Mouse (Mus musculus): ENCODE measurements at regions not wholly inside any gene's neighbourhood (a gene's known extent, or its start where the extent isn't known, plus 50 kb on each side); places are given as distances from the start of the nearest gene placed in this dataset.

DNA sequence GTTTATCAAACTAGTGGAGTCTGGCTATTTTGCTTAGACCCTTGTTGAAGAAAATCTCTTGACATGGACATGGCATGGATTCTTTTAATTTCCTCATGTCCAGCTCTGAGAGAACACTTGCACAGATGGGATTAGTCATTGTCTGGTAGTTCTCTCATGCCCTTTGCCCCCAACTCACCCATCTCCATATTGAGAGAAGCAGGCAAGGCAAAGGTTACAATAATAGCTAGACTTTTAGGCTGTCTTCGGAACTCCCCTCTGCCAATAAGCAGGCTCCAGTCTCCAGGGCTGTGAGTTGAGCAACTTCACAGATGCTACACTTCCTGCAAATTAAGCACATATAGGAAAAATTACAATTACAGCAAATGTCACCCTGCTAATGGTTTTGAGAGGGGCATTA is 558.0 kb upstream of the Alcam start:
- no peak overlapping the region for H3K27ac ChIP-seq (replicated peaks in 1 of 2; ENCODE audit: control insufficient read depth in 1 of 2, insufficient read depth in 1 of 2, low read depth in 2 of 2, low read length in 2 of 2)
- no peaks in the 10 kb centered on the region for H3K27me3 ChIP-seq (ENCODE audit: control insufficient read depth, insufficient read depth, low read length)
- H3K4me2 ChIP-seq (ENCODE audit: low read length), result no peak overlapping the region
- ATAC-seq (ENCODE audit: insufficient number of reproducible peaks, insufficient read depth, low FRiP score, low read depth), result no peak
- WGBS, result 89% methylated on average over 1 of the region's 1 CpGs
- no peak overlapping the region for H3K9ac ChIP-seq (ENCODE audit: low read length)
- H3K36me3 ChIP-seq (ENCODE audit: control insufficient read depth, insufficient read depth, low read length), result no peaks in the 10 kb centered on the region
- no peaks in the 10 kb centered on the region for H3K4me1 ChIP-seq (ENCODE audit: control insufficient read depth in 2 of 2, insufficient read depth in 2 of 2, low read length in 2 of 2)
- no peak overlapping the region for H3K4me3 ChIP-seq (ENCODE audit: control insufficient read depth in 1 of 2, insufficient read depth in 1 of 2, low read depth in 1 of 2, low read length in 2 of 2)
- no peaks in the 10 kb centered on the region for H3K9me3 ChIP-seq (ENCODE audit: control insufficient read depth, low read length)

DNA sequence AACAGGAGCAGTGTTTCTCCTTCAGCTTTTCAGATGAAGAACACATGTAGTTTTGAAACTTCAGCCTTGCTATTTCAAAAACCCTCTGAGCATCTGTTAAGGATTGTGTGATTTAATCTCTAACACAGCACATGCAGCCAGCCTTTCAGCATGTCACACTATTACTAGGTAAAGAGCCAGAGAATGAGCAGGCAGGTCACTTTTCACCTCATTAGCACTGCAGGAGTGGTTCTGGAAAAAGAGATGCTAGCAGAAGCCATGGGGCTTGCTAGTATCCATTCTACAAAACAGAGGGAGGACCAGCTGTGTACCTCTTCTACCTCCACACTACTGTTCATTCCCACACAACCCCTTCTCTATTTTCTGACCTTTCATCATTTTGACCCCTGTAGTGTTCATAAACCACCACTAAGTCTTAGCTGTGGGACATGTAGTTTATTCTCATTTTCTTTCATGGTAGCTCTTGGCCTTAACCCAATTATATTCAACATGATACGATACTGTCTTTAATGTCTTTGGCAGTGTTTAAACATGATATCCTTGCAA is 535.1 kb upstream of the Alcam start:
- Histone ChIP-seq H3K9me3 (ENCODE audit: control insufficient read depth, low read length) (no peaks in the 10 kb centered on the region), H3K36me3 (ENCODE audit: control insufficient read depth, insufficient read depth, low read length) (no peaks in the 10 kb centered on the region), H3K27me3 (ENCODE audit: control insufficient read depth, insufficient read depth, low read length) (no peaks in the 10 kb centered on the region), H3K4me1 (ENCODE audit: control insufficient read depth in 2 of 2, insufficient read depth in 2 of 2, low read length in 2 of 2) (no peaks in the 10 kb centered on the region), H3K9ac (ENCODE audit: low read length) (no peak overlapping the region), H3K4me3 (ENCODE audit: control insufficient read depth in 1 of 2, insufficient read depth in 1 of 2, low read depth in 1 of 2, low read length in 2 of 2) (no peak overlapping the region), H3K27ac (replicated peaks in 1 of 2; ENCODE audit: control insufficient read depth in 1 of 2, insufficient read depth in 1 of 2, low read depth in 2 of 2, low read length in 2 of 2) (no peak overlapping the region), H3K4me2 (ENCODE audit: low read length) (no peak overlapping the region)
- WGBS, result 68% methylated on average over 1 of the region's 1 CpGs
- ATAC-seq (ENCODE audit: insufficient number of reproducible peaks, insufficient read depth, low FRiP score, low read depth), result no peak

DNA sequence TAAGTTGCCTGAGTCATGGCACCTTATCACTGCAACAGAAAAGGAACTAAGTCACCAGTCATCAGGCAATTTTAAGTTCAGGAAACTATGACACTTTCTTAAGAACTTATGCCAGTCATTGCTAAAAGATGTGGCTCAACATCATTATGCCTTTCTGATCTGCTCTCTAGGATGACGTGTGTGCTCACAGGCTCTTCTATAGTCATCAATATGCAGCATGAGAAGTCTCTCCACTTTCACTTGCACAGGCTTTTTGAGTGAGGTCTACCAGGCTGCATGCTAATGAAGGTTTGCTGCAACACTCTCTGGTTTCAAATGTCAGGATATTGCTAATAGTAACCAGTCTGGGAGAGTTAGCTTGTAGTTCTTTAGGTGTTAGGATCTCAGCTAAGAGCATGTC is 530.5 kb upstream of the Alcam start:
- no peaks in the 10 kb centered on the region for H3K36me3 ChIP-seq (ENCODE audit: control insufficient read depth, insufficient read depth, low read length)
- H3K4me2 ChIP-seq (ENCODE audit: low read length), result no peak overlapping the region
- H3K4me1 ChIP-seq (ENCODE audit: control insufficient read depth in 2 of 2, insufficient read depth in 2 of 2, low read length in 2 of 2), result no peaks in the 10 kb centered on the region
- 56% methylated on average over 1 of the region's 1 CpGs for WGBS
- H3K9me3 ChIP-seq (ENCODE audit: control insufficient read depth, low read length), result no peaks in the 10 kb centered on the region
- H3K27me3 ChIP-seq (ENCODE audit: control insufficient read depth, insufficient read depth, low read length), result no peaks in the 10 kb centered on the region
- H3K9ac ChIP-seq (ENCODE audit: low read length), result no peak overlapping the region
- no peak overlapping the region for H3K4me3 ChIP-seq (ENCODE audit: control insufficient read depth in 1 of 2, insufficient read depth in 1 of 2, low read depth in 1 of 2, low read length in 2 of 2)
- no peak for ATAC-seq (ENCODE audit: insufficient number of reproducible peaks, insufficient read depth, low FRiP score, low read depth)
- H3K27ac ChIP-seq (replicated peaks in 1 of 2; ENCODE audit: control insufficient read depth in 1 of 2, insufficient read depth in 1 of 2, low read depth in 2 of 2, low read length in 2 of 2), result no peak overlapping the region

DNA sequence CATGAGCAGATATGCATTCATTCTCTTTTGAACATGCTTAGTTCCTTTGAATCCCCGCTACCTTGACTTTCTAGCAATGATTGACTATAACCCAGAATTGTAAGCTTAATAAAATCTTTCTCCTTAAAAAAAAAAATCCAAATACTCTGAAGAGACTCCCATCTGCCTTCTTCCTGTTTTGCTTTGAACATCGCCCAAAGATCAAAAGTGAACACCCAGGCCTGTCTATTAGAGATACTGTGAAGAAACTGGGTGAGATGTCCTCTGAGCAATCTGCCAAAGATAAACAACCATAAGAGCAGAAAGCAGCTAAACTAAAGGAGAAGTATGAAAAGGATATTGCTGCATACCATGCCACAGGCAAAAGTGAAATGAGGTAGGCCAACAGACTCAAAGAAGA is 527.1 kb upstream of the Alcam start:
- 84% methylated on average over 2 of the region's 2 CpGs for WGBS
- Histone ChIP-seq H3K9me3 (ENCODE audit: control insufficient read depth, low read length) (no peaks in the 10 kb centered on the region), H3K9ac (ENCODE audit: low read length) (no peak overlapping the region), H3K27me3 (ENCODE audit: control insufficient read depth, insufficient read depth, low read length) (no peaks in the 10 kb centered on the region), H3K4me2 (ENCODE audit: low read length) (no peak overlapping the region), H3K4me3 (ENCODE audit: control insufficient read depth in 1 of 2, insufficient read depth in 1 of 2, low read depth in 1 of 2, low read length in 2 of 2) (no peak overlapping the region), H3K36me3 (ENCODE audit: control insufficient read depth, insufficient read depth, low read length) (no peaks in the 10 kb centered on the region), H3K4me1 (ENCODE audit: control insufficient read depth in 2 of 2, insufficient read depth in 2 of 2, low read length in 2 of 2) (no peaks in the 10 kb centered on the region), H3K27ac (replicated peaks in 1 of 2; ENCODE audit: control insufficient read depth in 1 of 2, insufficient read depth in 1 of 2, low read depth in 2 of 2, low read length in 2 of 2) (no peak overlapping the region)
- no peak for ATAC-seq (ENCODE audit: insufficient number of reproducible peaks, insufficient read depth, low FRiP score, low read depth)

DNA sequence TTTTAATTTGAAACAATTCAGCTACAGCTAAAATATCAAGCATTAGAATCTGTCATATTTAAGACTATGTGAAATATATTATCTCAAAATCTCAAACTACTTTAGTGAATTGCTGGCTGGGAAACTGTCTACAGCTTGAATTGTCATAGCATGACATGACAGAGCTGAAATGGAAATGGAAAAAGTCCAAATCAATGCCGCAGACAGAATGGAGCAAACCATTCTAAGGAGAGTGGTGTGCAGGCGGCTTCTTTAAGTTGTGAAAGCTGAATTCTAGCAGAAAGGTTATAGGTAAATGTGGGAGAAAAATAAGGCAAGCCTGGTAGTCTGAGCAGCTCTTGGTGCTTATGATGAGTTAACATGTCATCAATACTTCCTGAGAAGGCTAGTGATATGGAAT is 518.9 kb upstream of the Alcam start:
- Histone ChIP-seq H3K27me3 (ENCODE audit: control insufficient read depth, insufficient read depth, low read length) (no peaks in the 10 kb centered on the region), H3K4me2 (ENCODE audit: low read length) (no peak overlapping the region), H3K4me1 (ENCODE audit: control insufficient read depth in 2 of 2, insufficient read depth in 2 of 2, low read length in 2 of 2) (no peaks in the 10 kb centered on the region), H3K36me3 (ENCODE audit: control insufficient read depth, insufficient read depth, low read length) (no peaks in the 10 kb centered on the region), H3K4me3 (ENCODE audit: control insufficient read depth in 1 of 2, insufficient read depth in 1 of 2, low read depth in 1 of 2, low read length in 2 of 2) (no peak overlapping the region), H3K9me3 (ENCODE audit: control insufficient read depth, low read length) (no peaks in the 10 kb centered on the region), H3K27ac (replicated peaks in 1 of 2; ENCODE audit: control insufficient read depth in 1 of 2, insufficient read depth in 1 of 2, low read depth in 2 of 2, low read length in 2 of 2) (no peak overlapping the region), H3K9ac (ENCODE audit: low read length) (no peak overlapping the region)
- no peak for ATAC-seq (ENCODE audit: insufficient number of reproducible peaks, insufficient read depth, low FRiP score, low read depth)
- 91% methylated on average over 2 of the region's 2 CpGs for WGBS

DNA sequence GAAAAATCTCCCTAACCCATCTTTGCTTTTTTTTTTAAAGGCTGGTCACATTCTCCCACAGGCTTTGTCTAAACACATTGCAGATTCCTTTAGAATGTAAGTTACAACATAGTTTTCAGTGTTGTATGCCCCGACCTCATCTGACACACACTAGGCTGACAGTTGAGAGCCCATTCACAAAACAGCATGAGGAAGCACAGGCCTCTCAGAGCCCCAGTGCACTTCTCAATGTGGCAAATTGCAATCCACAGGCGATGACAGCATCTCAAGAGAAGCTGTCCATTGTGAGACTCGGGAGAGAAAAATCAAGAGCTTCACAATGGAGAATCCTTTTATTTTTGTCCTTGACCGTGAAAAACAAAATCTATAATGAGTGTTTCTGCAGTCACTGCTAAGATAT is 493.8 kb upstream of the Alcam start:
- H3K9ac ChIP-seq (ENCODE audit: low read length), result no peak overlapping the region
- H3K4me2 ChIP-seq (ENCODE audit: low read length), result peak overlapping the region; percentile 12; the same call in 1 of the 2 replicates
- WGBS, result 21% methylated on average over 4 of the region's 4 CpGs
- H3K27ac ChIP-seq (replicated peaks in 1 of 2; ENCODE audit: control insufficient read depth in 1 of 2, insufficient read depth in 1 of 2, low read depth in 2 of 2, low read length in 2 of 2), result no peak overlapping the region; a peak in 1 of 4 replicates
- no peak for ATAC-seq (ENCODE audit: insufficient number of reproducible peaks, insufficient read depth, low FRiP score, low read depth)
- no peaks in the 10 kb centered on the region for H3K9me3 ChIP-seq (ENCODE audit: control insufficient read depth, low read length)
- no peaks in the 10 kb centered on the region for H3K36me3 ChIP-seq (ENCODE audit: control insufficient read depth, insufficient read depth, low read length)
- no peak overlapping the region for H3K4me3 ChIP-seq (ENCODE audit: control insufficient read depth in 1 of 2, insufficient read depth in 1 of 2, low read depth in 1 of 2, low read length in 2 of 2)
- no peaks in the 10 kb centered on the region for H3K27me3 ChIP-seq (ENCODE audit: control insufficient read depth, insufficient read depth, low read length)
- peaks cover 0 to 13% of the 10 kb centered on the region in 2 experiments; a peak in 2 of 4 replicates for H3K4me1 ChIP-seq (ENCODE audit: control insufficient read depth in 2 of 2, insufficient read depth in 2 of 2, low read length in 2 of 2)

DNA sequence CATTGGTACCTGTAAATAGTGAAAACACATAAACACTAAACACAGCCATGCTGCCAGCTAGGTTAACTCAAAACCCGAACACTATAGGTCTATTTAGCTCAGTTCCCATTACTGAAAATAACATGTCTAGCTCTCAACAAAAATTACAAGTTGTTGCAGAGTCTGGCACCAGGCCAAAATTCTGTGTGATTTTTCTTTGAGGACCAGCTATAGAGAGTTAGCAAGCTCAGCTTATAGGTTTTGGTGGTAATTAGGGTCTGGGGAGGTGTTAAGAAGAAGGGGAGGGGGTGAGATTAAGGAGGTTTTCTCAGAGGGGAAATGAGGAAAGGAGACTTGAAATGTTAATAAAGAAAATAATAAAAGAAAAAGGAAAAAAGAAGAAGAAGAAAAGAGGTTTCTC is 480.9 kb upstream of the Alcam start:
- no peaks in the 10 kb centered on the region for H3K36me3 ChIP-seq (ENCODE audit: control insufficient read depth, insufficient read depth, low read length)
- WGBS, result 70% methylated on average over 1 of the region's 1 CpGs
- H3K27ac ChIP-seq (replicated peaks in 1 of 2; ENCODE audit: control insufficient read depth in 1 of 2, insufficient read depth in 1 of 2, low read depth in 2 of 2, low read length in 2 of 2), result no peak overlapping the region
- ATAC-seq (ENCODE audit: insufficient number of reproducible peaks, insufficient read depth, low FRiP score, low read depth), result no peak
- no peak overlapping the region for H3K9ac ChIP-seq (ENCODE audit: low read length)
- H3K4me2 ChIP-seq (ENCODE audit: low read length), result no peak overlapping the region
- no peak overlapping the region for H3K4me3 ChIP-seq (ENCODE audit: control insufficient read depth in 1 of 2, insufficient read depth in 1 of 2, low read depth in 1 of 2, low read length in 2 of 2)
- H3K4me1 ChIP-seq (ENCODE audit: control insufficient read depth in 2 of 2, insufficient read depth in 2 of 2, low read length in 2 of 2), result no peaks in the 10 kb centered on the region
- H3K9me3 ChIP-seq (ENCODE audit: control insufficient read depth, low read length), result no peaks in the 10 kb centered on the region
- no peaks in the 10 kb centered on the region for H3K27me3 ChIP-seq (ENCODE audit: control insufficient read depth, insufficient read depth, low read length)

DNA sequence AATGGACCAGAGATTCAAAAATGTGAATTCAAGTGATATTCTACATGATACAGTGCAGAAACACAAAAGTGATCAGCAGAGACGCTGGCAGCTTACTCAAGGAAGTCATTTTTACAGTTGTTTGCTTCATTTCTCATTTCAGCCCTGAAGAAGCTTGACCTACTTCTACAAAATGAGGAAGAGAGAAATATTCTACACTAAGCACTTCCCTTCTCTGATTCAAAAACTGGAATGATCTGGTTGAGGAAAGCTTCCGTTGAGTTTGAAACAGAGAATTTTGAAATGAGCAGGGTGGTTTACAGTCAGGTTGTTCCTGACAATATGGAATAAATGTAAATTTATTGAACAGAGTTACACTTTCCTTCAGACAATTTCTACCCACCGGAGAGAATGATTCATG is 478.1 kb upstream of the Alcam start:
- Histone ChIP-seq H3K36me3 (ENCODE audit: control insufficient read depth, insufficient read depth, low read length) (no peaks in the 10 kb centered on the region), H3K4me2 (ENCODE audit: low read length) (no peak overlapping the region), H3K9me3 (ENCODE audit: control insufficient read depth, low read length) (no peaks in the 10 kb centered on the region), H3K9ac (ENCODE audit: low read length) (no peak overlapping the region), H3K27me3 (ENCODE audit: control insufficient read depth, insufficient read depth, low read length) (no peaks in the 10 kb centered on the region), H3K4me3 (ENCODE audit: control insufficient read depth in 1 of 2, insufficient read depth in 1 of 2, low read depth in 1 of 2, low read length in 2 of 2) (no peak overlapping the region), H3K4me1 (ENCODE audit: control insufficient read depth in 2 of 2, insufficient read depth in 2 of 2, low read length in 2 of 2) (no peaks in the 10 kb centered on the region), H3K27ac (replicated peaks in 1 of 2; ENCODE audit: control insufficient read depth in 1 of 2, insufficient read depth in 1 of 2, low read depth in 2 of 2, low read length in 2 of 2) (no peak overlapping the region)
- no peak for ATAC-seq (ENCODE audit: insufficient number of reproducible peaks, insufficient read depth, low FRiP score, low read depth)
- WGBS, result 81% methylated on average over 3 of the region's 3 CpGs
